Mouse (Mus musculus): ENCODE data around the gene Anp32e.

- TF ChIP-seq POLR2A (IDR thresholded peaks at IDR 0.05; ENCODE audit: extremely low read depth, insufficient read depth, low read length) (no peak), CTCF (IDR thresholded peaks at IDR 0.05; ENCODE audit: low read depth, low read length) (no peak)
Measured at GRCm38 (mm10) chr3:95916760-95917159, 12.3 kb upstream of the Anp32e start.

All from liver, adult 2 months (tissue).